Mouse (Mus musculus) intestine, postnatal 0 days (tissue): ENCODE results near the gene Spire2. TPM values are rescaled to one million over a fixed set of nuclear protein-coding genes. Genes with fewer than 3 reads are reported as not detected.
A peak's percentile ranks its signal among the peaks of the same experiment; 100 is the strongest.
"Not testable (repeated sequence)": the region's sequence is repeated elsewhere in the genome, so short reads cannot be mapped to it uniquely, and the experiment has no call there.

Experiments
- ATAC-seq: fragments of 200-750 bp; cut with Nextera tagmentation; 2 replicates; pipeline ENCODE4 v1.8.0; 2017; ENCODE audit warnings: mild to moderate bottlenecking, moderate TSS enrichment, moderate library complexity
- H3K27ac ChIP-seq: fragments of 300-500 bp; sonication (generic); 2 replicates; pipeline ENCODE4 v1.5.1; 2014; ENCODE audit warnings: mild to moderate bottlenecking, low read depth, low read length, moderate library complexity
- H3K27me3 ChIP-seq: fragments of 300-500 bp; sonication (generic); replicated peaks from 2 replicates; pipeline ENCODE4 v1.6.1; 2014; ENCODE audit warnings: low read length, mixed read lengths; ENCODE audit not compliant: control insufficient read depth, insufficient read depth
- H3K36me3 ChIP-seq: fragments of 300-500 bp; sonication (generic); 2 replicates; pipeline ENCODE4 v1.6.1; 2014; ENCODE audit warnings: mild to moderate bottlenecking, moderate library complexity; ENCODE audit not compliant: control insufficient read depth, insufficient read depth
- H3K4me1 ChIP-seq: fragments of 300-500 bp; sonication (generic); replicated peaks from 2 replicates; pipeline ENCODE4 v1.6.1; 2014; ENCODE audit warnings: antibody characterized with exemption, low read length, mixed read lengths; ENCODE audit not compliant: control insufficient read depth, insufficient read depth
- H3K4me2 ChIP-seq: fragments of 300-500 bp; sonication (generic); replicated peaks from 2 replicates; pipeline ENCODE4 v1.6.1; 2014; ENCODE audit warnings: low read depth, mild to moderate bottlenecking, moderate library complexity
- H3K4me3 ChIP-seq: fragments of 300-500 bp; sonication (generic); 2 replicates; pipeline ENCODE4 v1.5.1; 2014; ENCODE audit warnings: low read depth, low read length
- H3K9ac ChIP-seq: fragments of 300-500 bp; sonication (generic); 2 replicates; pipeline ENCODE4 v1.6.1; 2014; ENCODE audit warnings: mild to moderate bottlenecking, low read depth, low read length
- H3K9me3 ChIP-seq: fragments of 300-500 bp; sonication (generic); 2 replicates; pipeline ENCODE4 v1.6.1; 2016; ENCODE audit warnings: mixed run types; ENCODE audit not compliant: control insufficient read depth
- CTCF ChIP-seq: sonication (generic); IDR thresholded peaks from 2 replicates; pipeline ENCODE4 v1.5.1; 2016; ENCODE audit warnings: low read depth, mild to moderate bottlenecking, control low read depth, antibody characterized with exemption, moderate library complexity
- WGBS: fragments of 180-500 bp; shearing (Covaris S2); extraction: QIAGEN DNeasy Blood & Tissue Kit; methylation state at CpG from one replicate; pipeline ENCODE4 v1.1.7; 2014; 5-methylcytosine and 5-hydroxymethylcytosine counted together
- polyA plus RNA-seq: library from polyadenylated mRNA; unstranded; fragments of >200 nt; fragmentation: Nextera tagmentation; extraction: Ambion mirVana; gene quantifications from 2 replicates; pipeline ENCODE4 v1.2.1, GENCODE M21; 2015

Gene Spire2
- 1.8 and 2.5 TPM in 2 replicates for polyA plus RNA-seq

GRCm38 (mm10) chr8:123332262-123333090, at the start of gene Spire2:
Spire2 (plus strand) TSS chr8:123332713.
- Histone ChIP-seq H3K9ac (0 out of 2 replicates have a peak within 1 kb of the TSS, but pooled peaks have one; percentile 7), H3K27ac (no peak within 1 kb of the TSS), H3K4me1 (no peaks in the 10 kb centered on the region), H3K4me2 (peak within 1 kb of the TSS; percentile 86), H3K27me3 (peaks cover 5% of the 10 kb centered on the region; the same call in 1 of the 2 replicates), H3K4me3 (peak within 1 kb of the TSS; percentile 52), H3K36me3 (no peaks in the 10 kb centered on the region), H3K9me3 (no peaks in the 10 kb centered on the region)
- TF ChIP-seq CTCF: no peak
- WGBS: under 1% methylated on average over 57 of the region's 85 CpGs
- ATAC-seq: peak; percentile 76

- H3K27ac ChIP-seq, H3K4me1 ChIP-seq, H3K27me3 ChIP-seq, H3K9me3 ChIP-seq, ATAC-seq, H3K9ac ChIP-seq, H3K4me3 ChIP-seq, H3K4me2 ChIP-seq, H3K36me3 ChIP-seq: not testable (repeated sequence)
- WGBS: 92% methylated on average over 4 of the region's 6 CpGs
These were observed 49.5 kb upstream of the Spire2 start for GRCm38 (mm10) chr8:123282994-123283393.

DNA sequence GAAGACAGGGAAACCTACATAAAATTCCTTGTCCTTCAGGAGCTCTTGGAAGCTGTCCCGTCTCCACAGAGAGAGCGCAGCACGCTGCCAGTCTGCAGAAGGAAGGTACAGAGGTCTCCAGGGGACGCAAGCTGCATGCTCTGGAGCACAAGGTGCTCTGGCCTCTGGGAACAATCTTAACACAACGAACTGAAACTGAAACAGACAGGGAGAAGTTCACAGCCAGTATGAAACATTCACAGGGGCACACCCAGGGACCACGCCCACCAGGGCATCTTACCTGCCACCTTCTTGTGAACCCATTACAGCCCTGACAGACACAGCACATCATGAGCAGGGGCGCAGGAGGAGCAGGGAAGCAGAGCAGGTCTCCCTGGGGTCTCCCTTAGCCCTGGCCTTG, 48.5 kb upstream of the Spire2 start:
- 68% methylated on average over 7 of the region's 7 CpGs for WGBS
- Histone ChIP-seq H3K4me1 (no peaks in the 10 kb centered on the region), H3K36me3 (peaks cover 7% of the 10 kb centered on the region; the same call in 1 of the 2 replicates), H3K9ac (no peak overlapping the region), H3K4me2 (no peak overlapping the region), H3K27me3 (no peaks in the 10 kb centered on the region), H3K27ac (no peak overlapping the region), H3K4me3 (no peak overlapping the region), H3K9me3 (no peaks in the 10 kb centered on the region)
- ATAC-seq: peak; percentile 33; the same call in 1 of the 2 replicates
- TF ChIP-seq CTCF: no peak

DNA sequence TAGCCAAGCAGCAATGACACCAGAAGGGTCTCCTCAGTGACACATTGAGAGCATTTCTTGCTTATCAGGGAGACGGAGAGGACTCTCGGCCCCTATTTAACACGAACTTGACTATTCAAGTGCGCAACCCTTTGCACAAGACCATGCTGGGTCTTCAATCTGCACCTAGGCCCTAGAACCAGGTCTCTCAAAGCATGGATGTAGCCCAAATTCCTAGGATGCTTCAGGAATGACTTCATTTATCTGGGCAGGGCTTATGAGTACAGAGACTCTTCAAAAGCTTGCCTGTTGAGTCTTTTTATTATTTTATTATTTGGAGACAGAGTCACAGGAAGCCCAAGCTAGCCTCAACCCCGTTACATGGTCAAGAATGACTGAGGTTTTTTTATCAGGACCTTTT, 48.0 kb upstream of the Spire2 start:
- Histone ChIP-seq H3K27me3 (no peaks in the 10 kb centered on the region), H3K27ac (no peak overlapping the region), H3K9ac (no peak overlapping the region), H3K4me2 (no peak overlapping the region), H3K9me3 (no peaks in the 10 kb centered on the region), H3K4me3 (no peak overlapping the region), H3K4me1 (no peaks in the 10 kb centered on the region), H3K36me3 (peaks cover 7% of the 10 kb centered on the region; the same call in 1 of the 2 replicates)
- no peak for TF ChIP-seq CTCF
- no peak for ATAC-seq
- 85% methylated on average over 5 of the region's 5 CpGs for WGBS

GRCm38 (mm10) chr8:123287362-123287761, 45.2 kb upstream of the Spire2 start:
- H3K4me3 ChIP-seq: no peak overlapping the region
- no peaks in the 10 kb centered on the region for H3K27me3 ChIP-seq
- H3K27ac ChIP-seq: no peak overlapping the region
- H3K36me3 ChIP-seq: peaks cover 7% of the 10 kb centered on the region; the same call in 1 of the 2 replicates
- WGBS: 93% methylated on average over 17 of the region's 17 CpGs
- no peak overlapping the region for H3K4me2 ChIP-seq
- no peak overlapping the region for H3K9ac ChIP-seq
- TF ChIP-seq CTCF: no peak
- H3K9me3 ChIP-seq: no peaks in the 10 kb centered on the region
- no peaks in the 10 kb centered on the region for H3K4me1 ChIP-seq
- ATAC-seq: no peak

DNA sequence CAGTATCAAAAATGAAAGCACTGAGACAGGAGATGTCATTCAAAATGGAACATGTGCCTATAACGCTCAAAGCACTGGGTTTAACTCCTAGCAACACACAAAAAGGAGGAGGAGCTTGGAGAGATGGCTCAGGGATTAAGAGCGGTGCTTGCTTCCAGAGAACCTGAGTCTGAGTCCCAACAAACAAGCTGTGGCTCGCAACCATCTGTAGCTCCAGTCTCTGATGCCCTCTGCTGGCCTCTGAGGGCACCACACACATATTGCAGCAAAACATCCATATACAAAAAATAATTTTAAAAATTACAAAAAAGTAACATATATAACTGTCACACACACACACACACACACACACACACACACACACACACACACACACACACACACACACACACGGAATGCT, 42.3 kb upstream of the Spire2 start:
- Histone ChIP-seq H3K4me3 (no peak overlapping the region), H3K27me3 (no peaks in the 10 kb centered on the region), H3K9ac (no peak overlapping the region), H3K27ac (no peak overlapping the region), H3K4me2 (no peak overlapping the region), H3K36me3 (peaks cover 7% of the 10 kb centered on the region; the same call in 1 of the 2 replicates), H3K9me3 (no peaks in the 10 kb centered on the region), H3K4me1 (no peaks in the 10 kb centered on the region)
- 83% methylated on average over 4 of the region's 4 CpGs for WGBS
- TF ChIP-seq CTCF: peak; percentile 72
- ATAC-seq: no peak
